Mouse (Mus musculus) cortical plate, adult 2 months (tissue): ENCODE data around the gene Elp4. TPM values are rescaled to one million over a fixed set of nuclear protein-coding genes. Genes with fewer than 3 reads are reported as not detected.

Source experiments
- H3K27ac ChIP-seq: fragments of 200-500 bp; 2 replicates; pipeline ENCODE4 v1.5.1; 2012; ENCODE audit warnings: low read length, control low read depth, inconsistent platforms; ENCODE audit not compliant: insufficient read depth
- H3K4me1 ChIP-seq: fragments of 200-500 bp; 2 replicates; pipeline ENCODE4 v1.6.1; 2011; ENCODE audit warnings: low read length; ENCODE audit not compliant: control insufficient read depth, insufficient read depth
- H3K4me3 ChIP-seq: fragments of 200-500 bp; 2 replicates; pipeline ENCODE4 v1.5.1; 2011; ENCODE audit warnings: mild to moderate bottlenecking, low read length, control low read depth; ENCODE audit not compliant: insufficient read depth
- CTCF ChIP-seq: fragments of 200-500 bp; IDR thresholded peaks from 2 replicates; pipeline ENCODE4 v1.5.1; 2011; ENCODE audit warnings: mild to moderate bottlenecking, control low read depth, low read length; ENCODE audit not compliant: insufficient read depth; ENCODE audit errors: extremely low read depth
- POLR2A ChIP-seq: fragments of 200-500 bp; IDR thresholded peaks from 2 replicates; pipeline ENCODE4 v1.6.1; 2011; ENCODE audit warnings: mild to moderate bottlenecking, low read length, control low read depth; ENCODE audit not compliant: insufficient read depth; ENCODE audit errors: extremely low read depth
- polyA plus RNA-seq: library from polyadenylated mRNA; depleted of rRNA; stranded (reverse); fragments of >200 nt; gene quantifications from 2 replicates; pipeline ENCODE4 v1.2.3, GENCODE M21; 2012

Elp4 gene
- polyA plus RNA-seq, 1 experiment: 9.0 TPM

GRCm38 (mm10) chr2:105746896-105747295 is 157.5 kb downstream of the Elp4 start:
- no peak for TF ChIP-seq POLR2A
- no peak for TF ChIP-seq CTCF
- Histone ChIP-seq H3K4me1 (no peaks in the 10 kb centered on the region), H3K4me3 (no peak overlapping the region), H3K27ac (no peak overlapping the region)

- TF ChIP-seq POLR2A: no peak
- TF ChIP-seq CTCF: no peak
- Histone ChIP-seq H3K4me1 (0 out of 2 replicates have a peak, but pooled peaks cover 1% of the 10 kb centered on the region), H3K4me3 (no peak overlapping the region), H3K27ac (no peak overlapping the region)
These were observed 168.2 kb downstream of the Elp4 start for GRCm38 (mm10) chr2:105736166-105736565.

GRCm38 (mm10) chr2:105730704-105731103 is 173.7 kb downstream of the Elp4 start:
- H3K4me3 ChIP-seq: no peak overlapping the region
- no peak overlapping the region for H3K27ac ChIP-seq
- 0 out of 2 replicates have a peak, but pooled peaks cover 1% of the 10 kb centered on the region for H3K4me1 ChIP-seq
- no peak for TF ChIP-seq CTCF
- TF ChIP-seq POLR2A: no peak

GRCm38 (mm10) chr2:105726657-105727056 is 177.7 kb downstream of the Elp4 start:
- Histone ChIP-seq H3K4me1 (0 out of 2 replicates have a peak, but pooled peaks cover 1% of the 10 kb centered on the region), H3K4me3 (no peak overlapping the region), H3K27ac (no peak overlapping the region)
- TF ChIP-seq POLR2A (no peak), CTCF (no peak)

GRCm38 (mm10) chr2:105715409-105716115 is 188.8 kb downstream of the Elp4 start:
- Histone ChIP-seq H3K27ac (no peak overlapping the region), H3K4me1 (no peaks in the 10 kb centered on the region), H3K4me3 (no peak overlapping the region)
- no peak for TF ChIP-seq POLR2A
- no peak for TF ChIP-seq CTCF

GRCm38 (mm10) chr2:105710511-105710910 is 193.9 kb downstream of the Elp4 start:
- H3K27ac ChIP-seq: no peak overlapping the region

GRCm38 (mm10) chr2:105709126-105709525 is 195.2 kb downstream of the Elp4 start:
- Histone ChIP-seq H3K4me1 (no peaks in the 10 kb centered on the region), H3K4me3 (no peak overlapping the region), H3K27ac (no peak overlapping the region)
- TF ChIP-seq POLR2A (no peak), CTCF (no peak)

More at GRCm38 (mm10) chr2:105710511-105710910, 193.9 kb downstream of the Elp4 start:
- no peak for TF ChIP-seq CTCF
- no peak for TF ChIP-seq POLR2A
- no peaks in the 10 kb centered on the region for H3K4me1 ChIP-seq
- H3K4me3 ChIP-seq: no peak overlapping the region

GRCm38 (mm10) chr2:105705320-105705719 is 199.0 kb downstream of the Elp4 start:
- TF ChIP-seq CTCF (no peak), POLR2A (no peak)
- H3K4me3 ChIP-seq: no peak overlapping the region
- H3K27ac ChIP-seq: no peak overlapping the region
- no peaks in the 10 kb centered on the region for H3K4me1 ChIP-seq

GRCm38 (mm10) chr2:105702586-105702985 is 201.8 kb downstream of the Elp4 start:
- TF ChIP-seq POLR2A: no peak
- TF ChIP-seq CTCF: no peak
- H3K4me3 ChIP-seq: no peak overlapping the region
- no peak overlapping the region for H3K27ac ChIP-seq
- H3K4me1 ChIP-seq: no peaks in the 10 kb centered on the region

- Histone ChIP-seq H3K4me1 (no peaks in the 10 kb centered on the region), H3K4me3 (no peak overlapping the region), H3K27ac (no peak overlapping the region)
- TF ChIP-seq POLR2A (no peak), CTCF (no peak)
These were observed 202.6 kb downstream of the Elp4 start for GRCm38 (mm10) chr2:105701781-105702180.

- no peaks in the 10 kb centered on the region for H3K4me1 ChIP-seq
- TF ChIP-seq CTCF: no peak
- TF ChIP-seq POLR2A: no peak
- H3K4me3 ChIP-seq: no peak overlapping the region
- H3K27ac ChIP-seq: no peak overlapping the region
These were observed 205.7 kb downstream of the Elp4 start for GRCm38 (mm10) chr2:105698631-105699030.
